Mouse (Mus musculus): ENCODE measurements at regions not wholly inside any gene's neighbourhood (a gene's known extent, or its start where the extent isn't known, plus 50 kb on each side); places are given as distances from the start of the nearest gene placed in this dataset.
"Not testable (repeated sequence)": the region's sequence is repeated elsewhere in the genome, so short reads cannot be mapped to it uniquely, and the experiment has no call there.

DNA sequence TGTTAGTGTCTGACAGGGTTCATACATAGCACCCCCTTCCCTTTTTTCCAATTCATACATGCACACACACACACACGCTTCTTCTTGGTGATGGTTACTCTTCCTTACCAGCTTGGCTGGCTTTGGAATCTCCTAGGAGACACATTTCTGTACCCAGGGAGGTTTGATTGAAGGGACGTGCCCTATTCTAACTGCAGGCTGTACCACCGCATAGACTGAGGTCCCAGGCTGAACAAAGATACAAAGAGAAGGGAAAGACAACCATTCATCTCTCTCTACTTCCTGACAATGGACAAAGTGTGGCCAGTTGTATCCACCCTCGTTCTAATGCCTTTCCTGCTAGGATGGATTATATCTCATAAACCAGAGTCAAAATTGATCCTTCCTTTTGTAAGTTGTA is 100.0 kb downstream of the Raet1d start:
- not testable (repeated sequence) for H3K9ac ChIP-seq (ENCODE audit: low read length); H3K4me3 ChIP-seq (ENCODE audit: low read depth, low read length); H3K9me3 ChIP-seq (replicated peaks; ENCODE audit: control insufficient read depth, low read length); H3K27ac ChIP-seq (ENCODE audit: low read depth, low read length); DNase-seq (ENCODE audit: low spot score); H3K4me2 ChIP-seq (ENCODE audit: low read length); H3K36me3 ChIP-seq (ENCODE audit: control insufficient read depth, insufficient read depth, low read length); H3K27me3 ChIP-seq (replicated peaks; ENCODE audit: control insufficient read depth, insufficient read depth, low read length); ATAC-seq; H3K4me1 ChIP-seq (ENCODE audit: control insufficient read depth, insufficient read depth, low read length)
- 45% methylated on average over 4 of the region's 4 CpGs for WGBS

DNA sequence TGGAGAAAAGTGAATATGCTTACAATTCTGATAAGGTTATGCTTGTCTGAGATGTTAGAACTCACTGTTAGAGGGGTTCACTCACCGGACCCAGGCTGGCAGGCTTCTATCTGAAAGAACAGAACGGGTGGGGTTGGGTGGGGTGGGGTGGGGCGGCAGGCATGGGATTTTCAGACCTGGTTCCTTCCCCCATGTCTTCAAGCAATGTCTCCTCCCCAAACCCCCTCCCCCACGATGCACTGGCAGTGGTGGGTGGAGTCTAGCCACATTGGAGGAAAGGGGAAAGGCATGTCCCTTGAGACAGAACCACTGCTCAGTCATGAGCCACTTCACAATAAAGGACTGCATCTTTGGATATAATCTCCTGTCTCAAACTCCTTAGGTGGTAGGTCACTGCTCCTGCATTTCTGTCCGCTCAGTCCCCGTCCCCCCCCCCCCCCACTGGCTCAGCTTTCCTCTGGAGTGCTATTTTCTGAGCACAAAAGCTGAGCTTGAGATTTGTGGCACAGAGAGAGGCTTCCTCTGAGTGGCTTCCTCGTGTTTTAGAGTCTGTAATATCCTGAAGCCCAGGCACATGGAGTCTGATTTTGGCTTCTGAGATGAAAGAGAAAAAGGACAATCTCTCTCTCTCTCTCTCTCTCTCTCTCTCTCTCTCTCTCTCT is 100.6 kb downstream of the Raet1d start:
- DNase-seq (ENCODE audit: low spot score), result peak; percentile 56
- not testable (repeated sequence) for H3K4me3 ChIP-seq (ENCODE audit: low read depth, low read length); H3K4me1 ChIP-seq (ENCODE audit: control insufficient read depth, insufficient read depth, low read length); H3K9me3 ChIP-seq (replicated peaks; ENCODE audit: control insufficient read depth, low read length); H3K9ac ChIP-seq (ENCODE audit: low read length); H3K36me3 ChIP-seq (ENCODE audit: control insufficient read depth, insufficient read depth, low read length); H3K27ac ChIP-seq (ENCODE audit: low read depth, low read length); H3K27me3 ChIP-seq (replicated peaks; ENCODE audit: control insufficient read depth, insufficient read depth, low read length)
- ATAC-seq, result peak; percentile 77
- WGBS, result 17% methylated on average over 7 of the region's 7 CpGs
- H3K4me2 ChIP-seq (ENCODE audit: low read length), result 0 out of 2 replicates have a peak overlapping the region, but pooled peaks have one; percentile 5

DNA sequence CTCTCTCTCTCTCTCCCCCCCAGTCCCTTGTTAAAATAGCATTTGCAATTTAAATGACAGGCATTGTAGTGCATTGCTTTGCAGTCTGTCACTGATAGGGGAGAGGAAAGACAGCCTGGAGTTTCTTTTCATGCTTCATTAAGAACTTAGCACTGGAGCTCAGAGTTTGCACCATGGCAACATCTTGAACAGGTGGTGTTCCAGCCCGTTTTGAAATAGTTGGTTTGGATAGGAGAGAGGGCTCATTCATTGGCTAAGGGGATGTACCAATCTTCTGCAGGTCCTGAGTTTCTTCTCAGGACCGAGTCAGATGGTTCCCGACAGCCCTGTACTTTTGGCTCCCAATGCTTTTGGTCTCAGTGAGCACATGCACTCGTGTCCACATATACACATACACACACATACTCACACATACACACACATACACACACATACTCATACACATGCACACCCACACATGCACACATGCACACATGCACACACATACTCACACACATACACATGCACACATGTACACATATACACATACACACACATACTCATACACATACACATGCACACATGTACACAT is 101.2 kb downstream of the Raet1d start:
- not testable (repeated sequence) for H3K4me1 ChIP-seq (ENCODE audit: control insufficient read depth, insufficient read depth, low read length); H3K36me3 ChIP-seq (ENCODE audit: control insufficient read depth, insufficient read depth, low read length); H3K27ac ChIP-seq (ENCODE audit: low read depth, low read length); H3K4me2 ChIP-seq (ENCODE audit: low read length); H3K27me3 ChIP-seq (replicated peaks; ENCODE audit: control insufficient read depth, insufficient read depth, low read length); H3K4me3 ChIP-seq (ENCODE audit: low read depth, low read length); H3K9me3 ChIP-seq (replicated peaks; ENCODE audit: control insufficient read depth, low read length); H3K9ac ChIP-seq (ENCODE audit: low read length)
- 11% methylated on average over 4 of the region's 4 CpGs for WGBS
- ATAC-seq (peak; percentile 85), DNase-seq (ENCODE audit: low spot score) (peak; percentile 12)

DNA sequence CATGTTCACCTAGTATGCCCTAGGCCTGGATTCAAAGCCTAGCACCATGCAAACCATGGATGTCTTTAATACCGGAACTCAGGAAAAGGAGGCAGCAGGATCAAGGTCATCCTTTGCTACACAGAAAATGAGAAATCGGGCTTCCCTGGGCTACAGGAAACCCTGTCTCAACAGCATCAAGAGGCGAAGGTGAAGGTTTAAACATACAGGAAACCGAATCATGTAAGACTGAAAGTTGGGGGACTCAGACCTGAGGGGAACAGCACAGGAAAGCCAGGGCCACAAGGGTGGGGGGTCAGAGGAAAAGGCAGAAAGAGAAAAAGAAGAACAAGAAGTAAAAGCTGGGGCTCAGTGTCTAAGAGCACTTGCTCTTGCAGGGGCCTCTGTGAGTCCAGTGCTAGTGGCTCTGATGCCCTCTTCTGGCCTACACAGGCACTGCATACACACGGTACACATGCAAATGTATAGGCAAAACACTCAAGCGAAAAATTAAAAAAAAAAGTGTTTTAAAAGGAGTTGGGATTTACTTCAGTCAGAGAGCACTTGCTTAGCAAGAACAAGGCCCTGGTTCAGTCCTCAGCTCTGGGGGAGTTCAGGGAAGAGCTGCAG is 111.5 kb downstream of the Raet1d start:
- not testable (repeated sequence) for H3K4me1 ChIP-seq (ENCODE audit: control insufficient read depth, insufficient read depth, low read length); H3K27me3 ChIP-seq (replicated peaks; ENCODE audit: control insufficient read depth, insufficient read depth, low read length); H3K4me2 ChIP-seq (ENCODE audit: low read length); H3K9me3 ChIP-seq (replicated peaks; ENCODE audit: control insufficient read depth, low read length); H3K27ac ChIP-seq (ENCODE audit: low read depth, low read length); DNase-seq (ENCODE audit: low spot score); H3K4me3 ChIP-seq (ENCODE audit: low read depth, low read length); H3K9ac ChIP-seq (ENCODE audit: low read length); H3K36me3 ChIP-seq (ENCODE audit: control insufficient read depth, insufficient read depth, low read length); ATAC-seq
- 94% methylated on average over 6 of the region's 6 CpGs for WGBS

DNA sequence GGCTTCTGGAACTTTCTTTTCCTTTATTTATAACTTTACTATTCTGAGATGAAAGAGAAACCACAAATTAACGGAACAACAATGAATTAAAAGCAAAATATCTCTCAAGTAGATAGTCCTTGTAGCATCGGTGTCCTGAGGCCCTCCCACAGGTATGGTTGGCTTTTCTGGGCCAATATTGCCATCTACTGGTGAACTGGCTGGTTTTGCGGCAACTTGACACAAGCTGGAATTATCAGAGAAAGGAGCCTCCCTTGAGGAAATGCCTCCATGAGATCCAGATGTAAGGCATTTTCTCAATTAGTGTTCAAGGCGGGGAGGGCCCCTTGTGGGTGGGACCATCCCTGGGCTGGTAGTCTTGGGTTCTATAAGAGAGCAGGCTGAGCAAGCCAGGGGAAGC is 119.5 kb downstream of the Raet1d start:
- not testable (repeated sequence) for H3K36me3 ChIP-seq (ENCODE audit: control insufficient read depth, insufficient read depth, low read length); H3K4me1 ChIP-seq (ENCODE audit: control insufficient read depth, insufficient read depth, low read length); H3K9me3 ChIP-seq (replicated peaks; ENCODE audit: control insufficient read depth, low read length); H3K9ac ChIP-seq (ENCODE audit: low read length); H3K27ac ChIP-seq (ENCODE audit: low read depth, low read length); H3K27me3 ChIP-seq (replicated peaks; ENCODE audit: control insufficient read depth, insufficient read depth, low read length); H3K4me3 ChIP-seq (ENCODE audit: low read depth, low read length); H3K4me2 ChIP-seq (ENCODE audit: low read length)
- DNase-seq (ENCODE audit: low spot score) (peak; percentile 86), ATAC-seq (peak; percentile 87)
- WGBS, result 5% methylated on average over 4 of the region's 4 CpGs

DNA sequence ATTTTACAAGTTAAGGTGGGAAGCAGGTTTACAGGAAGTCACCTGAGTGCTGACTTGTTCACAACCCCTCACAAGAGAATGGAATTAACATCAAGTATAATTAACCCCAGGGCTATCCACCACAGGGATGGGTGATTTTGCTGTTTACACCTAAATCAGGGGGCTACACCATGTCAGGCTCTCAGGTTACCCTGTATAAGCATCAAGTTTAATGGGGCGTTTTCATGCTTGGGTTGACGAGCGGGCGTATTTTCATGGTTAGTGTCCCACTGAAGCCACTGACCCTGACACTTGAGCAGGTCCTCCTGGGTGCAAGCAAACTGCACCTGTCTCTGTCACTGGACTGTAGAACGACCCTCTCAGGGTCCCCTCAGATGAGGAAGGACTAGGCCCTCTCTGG is 126.7 kb downstream of the Raet1d start:
- DNase-seq (ENCODE audit: low spot score); H3K4me1 ChIP-seq (ENCODE audit: control insufficient read depth, insufficient read depth, low read length); H3K4me3 ChIP-seq (ENCODE audit: low read depth, low read length); H3K36me3 ChIP-seq (ENCODE audit: control insufficient read depth, insufficient read depth, low read length); H3K9ac ChIP-seq (ENCODE audit: low read length); ATAC-seq; H3K27ac ChIP-seq (ENCODE audit: low read depth, low read length); H3K9me3 ChIP-seq (replicated peaks; ENCODE audit: control insufficient read depth, low read length); H3K27me3 ChIP-seq (replicated peaks; ENCODE audit: control insufficient read depth, insufficient read depth, low read length); H3K4me2 ChIP-seq (ENCODE audit: low read length): not testable (repeated sequence)
- WGBS, result 87% methylated on average over 5 of the region's 5 CpGs

DNA sequence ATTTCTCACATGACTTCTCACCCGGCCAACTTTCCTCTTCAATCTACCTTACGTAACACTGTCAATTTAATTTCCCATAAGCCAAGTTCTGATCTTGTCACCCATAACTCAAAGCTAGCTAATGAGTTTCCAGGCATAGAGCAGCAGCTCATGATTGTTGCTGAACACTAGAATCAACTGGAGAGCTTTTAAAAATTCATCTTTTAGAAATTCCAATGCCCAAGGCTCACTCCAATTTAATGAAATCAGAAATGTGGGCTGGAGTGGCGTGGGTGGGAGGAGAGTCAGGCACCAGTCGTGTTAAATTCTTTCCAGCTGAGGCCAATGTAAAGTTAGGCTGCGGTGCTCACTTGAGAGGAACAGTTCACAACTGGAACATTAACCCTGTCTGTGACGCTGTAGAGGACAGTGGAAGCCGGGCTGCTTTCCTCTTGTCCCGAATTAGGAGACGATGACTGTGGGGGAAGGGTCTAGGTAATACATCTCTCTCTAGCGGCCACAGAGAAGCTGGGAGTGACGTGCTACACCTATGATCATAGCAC is 131.5 kb downstream of the Raet1d start:
- H3K9ac ChIP-seq (ENCODE audit: low read length); ATAC-seq; H3K36me3 ChIP-seq (ENCODE audit: control insufficient read depth, insufficient read depth, low read length); H3K4me3 ChIP-seq (ENCODE audit: low read depth, low read length); H3K4me2 ChIP-seq (ENCODE audit: low read length); H3K4me1 ChIP-seq (ENCODE audit: control insufficient read depth, insufficient read depth, low read length); H3K27ac ChIP-seq (ENCODE audit: low read depth, low read length); H3K9me3 ChIP-seq (replicated peaks; ENCODE audit: control insufficient read depth, low read length); DNase-seq (ENCODE audit: low spot score); H3K27me3 ChIP-seq (replicated peaks; ENCODE audit: control insufficient read depth, insufficient read depth, low read length): not testable (repeated sequence)
- 87% methylated on average over 10 of the region's 11 CpGs for WGBS

DNA sequence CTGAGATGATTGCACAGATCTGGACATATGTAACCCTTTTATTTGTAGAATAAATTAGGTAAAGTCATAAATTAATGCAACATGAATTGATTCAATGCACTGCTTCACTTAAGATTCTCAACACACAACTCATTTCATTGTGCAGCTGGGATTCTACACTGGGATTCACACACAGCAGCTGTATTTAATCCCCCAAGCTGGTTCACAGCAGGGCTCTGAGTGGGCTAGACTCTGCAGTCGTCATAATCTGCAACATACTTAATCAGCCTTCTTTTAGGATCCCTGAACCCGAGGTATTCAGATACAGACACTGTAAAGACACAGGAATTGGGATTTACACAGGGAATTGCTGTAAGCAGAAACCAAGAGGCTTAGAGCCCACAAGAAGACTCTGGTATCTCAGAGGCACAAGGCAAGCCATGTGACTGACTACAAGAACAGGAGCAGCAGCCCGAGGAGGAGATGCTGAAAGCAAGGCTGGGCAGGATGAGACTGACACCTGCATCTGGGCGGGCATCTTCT is 135.7 kb downstream of the Raet1d start:
- Histone ChIP-seq H3K9ac (ENCODE audit: low read length) (no peak overlapping the region), H3K4me2 (ENCODE audit: low read length) (no peak overlapping the region), H3K9me3 (replicated peaks; ENCODE audit: control insufficient read depth, low read length) (no peaks in the 10 kb centered on the region), H3K4me1 (ENCODE audit: control insufficient read depth, insufficient read depth, low read length) (no peaks in the 10 kb centered on the region), H3K27ac (ENCODE audit: low read depth, low read length) (no peak overlapping the region), H3K4me3 (ENCODE audit: low read depth, low read length) (no peak overlapping the region), H3K27me3 (replicated peaks; ENCODE audit: control insufficient read depth, insufficient read depth, low read length) (no peaks in the 10 kb centered on the region), H3K36me3 (ENCODE audit: control insufficient read depth, insufficient read depth, low read length) (no peaks in the 10 kb centered on the region)
- ATAC-seq (no peak), DNase-seq (ENCODE audit: low spot score) (peak; percentile 11)
- 42% methylated on average over 4 of the region's 4 CpGs for WGBS
